ENCODE assay signal across 15 mouse cellular contexts in the genomic region with DNA sequence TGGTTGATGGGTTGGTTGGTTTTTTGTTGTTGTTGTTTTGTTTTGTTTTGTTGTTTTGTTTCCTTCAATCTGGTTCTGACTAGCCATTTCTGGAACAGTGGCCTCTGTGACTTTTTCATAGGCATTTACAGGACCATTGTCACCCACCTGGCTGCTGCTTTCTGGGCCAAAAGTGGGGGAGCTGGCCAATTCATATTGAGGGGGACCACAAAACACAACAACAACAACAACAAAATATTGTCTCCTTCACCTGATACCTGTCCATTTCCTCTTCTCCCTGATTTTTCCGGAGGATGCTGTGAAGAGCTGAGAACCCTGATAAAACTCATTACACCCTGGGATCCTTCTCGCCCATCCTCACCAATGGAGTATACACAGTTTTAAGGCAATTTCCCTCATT. TPM values are rescaled to one million over a fixed set of nuclear protein-coding genes. Genes with fewer than 3 reads are reported as not detected.
DNase-seq lines count a peak whose midpoint lies in the region; ATAC-seq and TF ChIP-seq lines count a peak whose summit lies in the region.
"Had no signal": no experiment of that assay in that cellular context is flagged by ENCODE, and none has a peak within 500 bp of the region (broad histone marks: within the 10 kb centered on the region; RNA-seq: fewer than 3 reads in every experiment).

No protein-coding gene starts in this region.

- WGBS in forebrain, embryonic 13.5 days = 6% methylated on average over 2 of the region's 2 CpGs
- 23% methylated on average over 2 of the region's 2 CpGs for WGBS in forebrain, postnatal 0 days
- WGBS in limb, embryonic 12.5 days = 18% methylated on average over 2 of the region's 2 CpGs
- 2% methylated on average over 2 of the region's 2 CpGs for whole genome bisulfite sequencing in midbrain, embryonic 15.5 days
- WGBS in liver, postnatal 0 days (ENCODE audit: insufficient replicate concordance) = 17% methylated on average over 2 of the region's 2 CpGs

- TF ChIP-seq CTCF in forebrain, postnatal 0 days (IDR thresholded peaks at IDR 0.05; ENCODE audit: low read depth) = no peak
- no peak for TF ChIP-seq CTCF in liver, postnatal 0 days (IDR thresholded peaks at IDR 0.05; ENCODE audit: low read depth)

- peak overlapping the region; percentile 74 for H3K9ac ChIP-seq in forebrain, embryonic 13.5 days
- no peak overlapping the region for H3K9ac ChIP-seq in forebrain, postnatal 0 days
- peak overlapping the region; percentile 98 for H3K9ac ChIP-seq in limb, embryonic 12.5 days (replicated peaks)
- peak overlapping the region; percentile 65 for H3K9ac ChIP-seq in midbrain, embryonic 15.5 days
- no peak overlapping the region for H3K9ac ChIP-seq in liver, postnatal 0 days (replicated peaks)
- H3K9ac ChIP-seq: heart, embryonic 13.5 days had no signal

- peaks cover 75% of the 10 kb centered on the region for H3K27me3 ChIP-seq in forebrain, embryonic 13.5 days
- H3K27me3 ChIP-seq in forebrain, postnatal 0 days (ENCODE audit: insufficient read depth, low read length) = peaks cover 50% of the 10 kb centered on the region
- H3K27me3 ChIP-seq in limb, embryonic 12.5 days = peaks cover 42% of the 10 kb centered on the region
- peaks cover 30% of the 10 kb centered on the region for H3K27me3 ChIP-seq in midbrain, embryonic 15.5 days (replicated peaks)
- H3K27me3 ChIP-seq in liver, postnatal 0 days (ENCODE audit: insufficient read depth, low read length) = peaks cover 92% of the 10 kb centered on the region

- H3K4me3 ChIP-seq in forebrain, embryonic 13.5 days = peak overlapping the region; percentile 56
- H3K4me3 ChIP-seq in forebrain, postnatal 0 days (ENCODE audit: low read depth, low read length) = peak overlapping the region; percentile 34
- peak overlapping the region; percentile 69 for H3K4me3 ChIP-seq in limb, embryonic 12.5 days (replicated peaks)
- H3K4me3 ChIP-seq in midbrain, embryonic 15.5 days = peak overlapping the region; percentile 48
- H3K4me3 ChIP-seq in liver, postnatal 0 days (ENCODE audit: low read depth, low read length) = no peak overlapping the region

- no peaks in the 10 kb centered on the region for H3K36me3 ChIP-seq in forebrain, embryonic 13.5 days (ENCODE audit: poor library complexity, severe bottlenecking)
- H3K36me3 ChIP-seq in forebrain, postnatal 0 days (ENCODE audit: insufficient read depth) = no peaks in the 10 kb centered on the region
- H3K36me3 ChIP-seq in limb, embryonic 12.5 days = peaks cover 21% of the 10 kb centered on the region; the same call in 1 of the 2 replicates
- no peaks in the 10 kb centered on the region for H3K36me3 ChIP-seq in midbrain, embryonic 15.5 days (replicated peaks)
- H3K36me3 ChIP-seq in liver, postnatal 0 days (replicated peaks; ENCODE audit: insufficient read depth, low read length) = no peaks in the 10 kb centered on the region
- H3K36me3 ChIP-seq: heart, embryonic 13.5 days had no signal

- no peak overlapping the region for H3K27ac ChIP-seq in forebrain, embryonic 13.5 days
- H3K27ac ChIP-seq in forebrain, postnatal 0 days (ENCODE audit: low read depth, low read length) = no peak overlapping the region
- peak overlapping the region; percentile 98 for H3K27ac ChIP-seq in limb, embryonic 12.5 days
- H3K27ac ChIP-seq in midbrain, embryonic 15.5 days = peak overlapping the region; percentile 90
- H3K27ac ChIP-seq in liver, postnatal 0 days (ENCODE audit: low read depth) = no peak overlapping the region
- H3K27ac ChIP-seq: heart, embryonic 13.5 days had no signal

- ATAC-seq in forebrain, embryonic 13.5 days = no peak
- no peak for ATAC-seq in forebrain, postnatal 0 days
- ATAC-seq in limb, embryonic 12.5 days (ENCODE audit: insufficient number of reproducible peaks, insufficient read depth, low FRiP score, low TSS enrichment, low read depth) = no peak
- no peak for ATAC-seq in midbrain, embryonic 15.5 days (replicated peaks)
- ATAC-seq in cerebellum, adult (ENCODE audit: insufficient number of reproducible peaks, low FRiP score, low TSS enrichment) = no peak
- no peak for ATAC-seq in liver, postnatal 0 days

- no peaks in the 10 kb centered on the region for H3K9me3 ChIP-seq in forebrain, embryonic 13.5 days (replicated peaks)
- H3K9me3 ChIP-seq in forebrain, postnatal 0 days (ENCODE audit: low read length) = no peaks in the 10 kb centered on the region
- no peaks in the 10 kb centered on the region for H3K9me3 ChIP-seq in limb, embryonic 12.5 days
- no peaks in the 10 kb centered on the region for H3K9me3 ChIP-seq in midbrain, embryonic 15.5 days
- no peaks in the 10 kb centered on the region for H3K9me3 ChIP-seq in liver, postnatal 0 days (ENCODE audit: low read length)
- H3K9me3 ChIP-seq: heart, embryonic 13.5 days had no signal

- peak overlapping the region; percentile 74 for H3K4me2 ChIP-seq in forebrain, embryonic 13.5 days
- H3K4me2 ChIP-seq in forebrain, postnatal 0 days (ENCODE audit: low read depth) = no peak overlapping the region
- peak overlapping the region; percentile 71 for H3K4me2 ChIP-seq in limb, embryonic 12.5 days
- H3K4me2 ChIP-seq in midbrain, embryonic 15.5 days = peak overlapping the region; percentile 45
- no peak overlapping the region for H3K4me2 ChIP-seq in liver, postnatal 0 days (ENCODE audit: low read depth, low read length)
- H3K4me2 ChIP-seq: heart, embryonic 13.5 days had no signal

- DNase-seq in forebrain, postnatal 0 days = peak; percentile 45
- no peak for DNase-seq in liver, postnatal 0 days
- DNase-seq in urinary bladder, adult 2 months (ENCODE audit: low spot score) = no peak
- DNase-seq: adrenal gland, postnatal 36 days; kidney, adult 18-20 months; kidney, postnatal 25 days; lung, postnatal 4 days; right cerebral cortex, postnatal 25 days had no signal

- no peak for TF ChIP-seq EP300 in liver, postnatal 0 days (IDR thresholded peaks at IDR 0.05; ENCODE audit: low read depth)

- peaks cover 57% of the 10 kb centered on the region for H3K4me1 ChIP-seq in forebrain, embryonic 13.5 days
- H3K4me1 ChIP-seq in forebrain, postnatal 0 days (ENCODE audit: insufficient read depth) = peaks cover 4% of the 10 kb centered on the region
- peaks cover 44% of the 10 kb centered on the region for H3K4me1 ChIP-seq in limb, embryonic 12.5 days (replicated peaks)
- H3K4me1 ChIP-seq in midbrain, embryonic 15.5 days = peaks cover 15% of the 10 kb centered on the region; the same call in 1 of the 2 replicates
- peaks cover 13% of the 10 kb centered on the region for H3K4me1 ChIP-seq in liver, postnatal 0 days (ENCODE audit: insufficient read depth)

RNA-seq across cellular contexts. Expression of a gene that starts 9.1 kb away (rescaled TPM):
- 32.7 and 35.8 TPM in 2 replicates for polyA plus RNA-seq in forebrain, embryonic 13.5 days (2015; fragmentation: Nextera tagmentation; extraction: Ambion mirVana)
- total RNA-seq in forebrain, postnatal 0 days (2014; rRNA removed) = 19.1 and 30.9 TPM in 2 replicates
- polyA plus RNA-seq in forebrain, postnatal 0 days (2015; fragmentation: Nextera tagmentation; extraction: Ambion mirVana) = 6.4 and 26.8 TPM in 2 replicates
- 103 and 104 TPM in 2 replicates for polyA plus RNA-seq in limb, embryonic 12.5 days (2016; fragmentation: Nextera tagmentation; extraction: Ambion mirVana)
- polyA plus RNA-seq in midbrain, embryonic 15.5 days (2015; fragmentation: Nextera tagmentation; extraction: Ambion mirVana) = 124 and 139 TPM in 2 replicates
- 0.04 TPM in 2 replicates for polyA plus RNA-seq in liver, postnatal 0 days (2015; fragmentation: Nextera tagmentation; extraction: Ambion mirVana)
- polyA plus RNA-seq in urinary bladder, adult 2 months (2012; rRNA removed) = 0.03 TPM in 1 of 2 replicates, not detected in the other
- total RNA-seq: gastrocnemius, postnatal 4 days; hematopoietic stem cell, adult 5-6 weeks had no signal

RNA-seq across cellular contexts. Expression of a gene that starts 17.4 kb away (rescaled TPM):
- polyA plus RNA-seq in forebrain, embryonic 13.5 days (2015; fragmentation: Nextera tagmentation; extraction: Ambion mirVana) = 51.7 and 53.0 TPM in 2 replicates
- total RNA-seq in forebrain, postnatal 0 days (2014; rRNA removed) = 33.0 and 37.4 TPM in 2 replicates
- 41.9 and 45.8 TPM in 2 replicates for polyA plus RNA-seq in forebrain, postnatal 0 days (2015; fragmentation: Nextera tagmentation; extraction: Ambion mirVana)
- polyA plus RNA-seq in limb, embryonic 12.5 days (2016; fragmentation: Nextera tagmentation; extraction: Ambion mirVana) = 55.2 and 65.0 TPM in 2 replicates
- 33.6 and 37.6 TPM in 2 replicates for polyA plus RNA-seq in midbrain, embryonic 15.5 days (2015; fragmentation: Nextera tagmentation; extraction: Ambion mirVana)
- polyA plus RNA-seq in liver, postnatal 0 days (2015; fragmentation: Nextera tagmentation; extraction: Ambion mirVana) = 28.0 and 28.2 TPM in 2 replicates
- polyA plus RNA-seq in urinary bladder, adult 2 months (2012; rRNA removed) = 23.7 and 27.9 TPM in 2 replicates

Comparison
In these comparisons a context has a peak if more than half of its experiments do, and no peak if none do; other contexts are left out.
1. H3K4me2 ChIP-seq: peak in forebrain, embryonic 13.5 days (single experiment), limb, embryonic 12.5 days (single experiment) and midbrain, embryonic 15.5 days (single experiment); none in forebrain, postnatal 0 days (single experiment) and liver, postnatal 0 days (single experiment).
2. H3K9ac ChIP-seq: peak in forebrain, embryonic 13.5 days (single experiment), limb, embryonic 12.5 days (single experiment) and midbrain, embryonic 15.5 days (single experiment); none in forebrain, postnatal 0 days (single experiment) and liver, postnatal 0 days (single experiment).
3. H3K27ac ChIP-seq: peak in limb, embryonic 12.5 days (single experiment) and midbrain, embryonic 15.5 days (single experiment); none in forebrain, embryonic 13.5 days (single experiment), forebrain, postnatal 0 days (single experiment) and liver, postnatal 0 days (single experiment).